Mouse (Mus musculus) frontal cortex, postnatal 25 days (tissue): Measurements from ENCODE around the gene Ctf1.
A peak's percentile ranks its signal among the peaks of the same experiment; 100 is the strongest.

Experiments used
- DNase-seq, 2 experiments: peaks; one replicate each; pipeline ENCODE4 v3.0.0; 2022; ENCODE audit warnings: low spot score in 2 of 2

The Ctf1 gene

DNA sequence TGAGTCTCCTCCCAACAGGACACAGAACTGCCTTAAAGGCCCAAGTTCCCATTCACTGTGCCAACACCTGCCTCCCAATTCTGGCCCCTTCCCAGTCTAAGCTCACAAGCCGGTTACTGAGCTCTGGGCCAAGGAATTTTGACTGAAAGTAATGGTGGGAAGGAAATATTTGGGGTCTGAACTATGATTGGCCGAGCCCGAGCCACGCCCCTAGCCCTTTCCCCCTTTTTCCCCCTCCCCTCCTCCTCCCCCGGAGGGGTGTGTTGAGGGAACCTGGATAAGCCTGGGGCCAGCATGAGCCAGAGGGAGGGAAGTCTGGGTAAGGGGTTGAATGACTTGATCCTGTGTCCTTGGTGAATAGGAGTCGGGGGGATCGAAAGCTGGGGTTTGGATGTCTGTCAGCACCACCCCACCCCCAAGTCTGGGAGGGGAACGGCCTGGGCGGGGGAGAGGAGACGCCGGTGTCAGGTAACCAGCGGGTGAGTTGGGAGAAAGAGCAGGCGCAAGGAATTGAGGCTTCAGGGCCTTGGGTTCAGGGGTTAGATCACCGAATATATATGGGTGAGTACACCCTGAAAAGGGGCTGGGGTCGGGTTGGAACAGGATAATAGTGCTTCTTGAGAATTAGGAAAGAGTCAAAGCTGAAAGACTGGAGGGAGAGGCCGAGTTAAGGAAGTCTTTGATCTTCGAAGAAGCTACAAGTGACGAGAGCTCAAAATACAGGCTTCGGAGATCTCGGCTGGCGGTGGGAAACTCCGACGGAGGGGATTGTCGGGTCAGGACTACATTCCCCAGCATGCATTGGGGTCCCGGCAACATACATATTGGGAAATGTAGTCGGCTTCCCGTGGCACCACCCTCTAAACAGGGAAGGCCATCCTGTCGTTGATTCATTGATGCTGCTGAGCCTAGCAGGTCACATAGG is at the start of gene Ctf1:
Gene Ctf1 (plus strand): TSS at position 276 of the 925 bp plus-strand sequence.
- peak; percentile 46 to 58 for DNase-seq

DNA sequence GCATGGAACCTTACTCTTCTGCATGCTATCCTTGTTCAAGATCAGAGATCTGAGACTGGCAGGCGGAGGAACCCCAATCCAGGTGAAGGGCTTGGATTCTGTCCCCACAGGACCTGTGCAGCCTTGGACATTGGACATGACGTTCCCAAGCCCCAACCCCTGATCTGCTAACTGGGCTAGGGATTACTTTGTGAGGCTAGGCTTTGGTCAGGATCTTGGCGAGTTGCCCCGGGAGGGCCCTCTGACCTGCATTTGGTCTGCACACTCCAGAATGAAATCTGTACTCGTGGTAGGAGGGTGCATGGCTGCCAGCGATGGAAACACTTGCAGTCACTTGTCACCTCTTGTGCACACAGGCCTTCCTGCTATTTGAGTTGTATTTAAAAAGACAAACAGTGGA is 49.6 kb upstream of the Ctf1 start:
- DNase-seq, result no peak

- no peak for DNase-seq
Measured at GRCm38 (mm10) chr7:127666066-127666654, 46.4 kb upstream of the Ctf1 start.

DNA sequence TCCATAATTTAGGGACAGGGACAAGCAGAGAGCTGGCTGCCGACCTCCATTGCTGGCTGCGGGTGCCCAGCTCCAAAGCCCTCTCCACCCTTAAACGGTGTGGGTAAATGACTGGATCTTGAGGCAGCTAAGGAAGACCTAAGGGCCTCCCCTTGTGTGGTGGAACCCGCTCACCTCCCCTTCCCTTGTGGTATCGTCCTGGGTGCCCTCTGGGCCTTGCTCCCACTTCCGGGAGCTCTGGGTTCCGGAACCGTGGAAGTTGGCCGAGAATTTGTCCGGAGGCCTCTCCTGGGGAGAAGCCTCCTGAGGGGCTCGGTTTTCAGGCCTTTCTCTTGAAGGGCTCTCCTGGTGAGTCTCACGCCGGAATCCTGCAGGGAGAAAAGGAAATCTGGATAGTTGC is 45.9 kb upstream of the Ctf1 start:
- no peak for DNase-seq

DNA sequence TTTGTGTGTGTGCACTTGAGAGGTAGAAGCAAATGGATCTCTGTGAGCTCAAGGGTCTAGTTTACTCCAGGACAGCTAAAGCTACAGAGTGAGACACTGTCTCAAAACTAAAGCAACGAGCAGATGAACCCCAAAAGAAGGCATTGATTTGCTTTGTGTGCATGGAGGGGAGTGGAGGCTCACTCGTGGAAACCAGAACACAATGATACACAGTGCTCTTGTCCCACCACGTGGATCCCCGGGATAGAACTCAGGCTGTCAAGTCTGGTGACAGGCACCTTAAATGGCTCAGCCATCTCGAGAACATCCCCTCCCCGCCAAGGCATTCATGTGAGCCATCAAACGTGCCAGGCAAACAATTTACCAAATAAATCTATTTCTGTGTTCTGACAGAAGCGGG is 45.4 kb upstream of the Ctf1 start:
- no peak for DNase-seq

- no peak for DNase-seq
Measured at GRCm38 (mm10) chr7:127671880-127672774, 40.4 kb upstream of the Ctf1 start.

GRCm38 (mm10) chr7:127672776-127673175 is 39.8 kb upstream of the Ctf1 start:
- DNase-seq, result no peak

DNA sequence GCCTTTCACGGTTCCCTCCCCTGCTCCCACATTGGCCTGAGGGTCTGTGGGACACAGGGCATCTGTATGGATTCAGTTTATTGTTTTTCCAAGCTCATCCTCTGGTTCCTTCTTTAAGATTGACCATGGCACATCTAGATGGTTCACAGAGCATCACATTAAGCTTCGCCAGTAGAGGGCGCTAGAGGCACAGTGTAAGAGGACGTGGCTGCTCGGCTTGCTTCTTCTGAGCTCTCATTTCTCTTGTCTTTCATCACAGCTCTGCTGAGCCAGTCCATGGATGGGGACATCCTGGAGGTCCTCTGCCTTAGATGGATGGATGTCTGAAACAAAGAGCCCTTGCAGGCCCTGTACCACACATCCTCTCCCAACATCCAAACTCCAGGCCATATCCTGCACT is 37.6 kb upstream of the Ctf1 start:
- DNase-seq, result peak; percentile 82 to 85

DNA sequence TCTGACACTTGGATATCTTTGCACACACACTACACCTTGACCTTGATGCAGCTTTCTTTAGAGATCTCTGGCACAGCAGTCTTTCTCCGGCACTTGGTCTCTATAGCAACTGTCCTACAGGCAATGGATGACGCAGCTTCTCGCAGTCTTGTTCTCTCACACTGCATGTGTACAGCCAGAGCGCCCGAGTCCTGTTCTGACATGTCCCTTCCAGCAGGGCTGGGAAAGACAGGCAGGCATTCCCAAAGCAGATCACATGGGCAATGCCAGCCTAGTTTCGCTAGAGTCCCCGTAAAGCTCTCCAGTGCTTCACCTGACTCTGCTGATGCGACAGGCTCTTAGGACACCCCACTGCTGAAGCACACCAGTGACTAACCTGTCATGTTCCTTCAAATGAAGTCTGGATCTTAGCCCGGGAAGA is 37.1 kb upstream of the Ctf1 start:
- no peak for DNase-seq

DNA sequence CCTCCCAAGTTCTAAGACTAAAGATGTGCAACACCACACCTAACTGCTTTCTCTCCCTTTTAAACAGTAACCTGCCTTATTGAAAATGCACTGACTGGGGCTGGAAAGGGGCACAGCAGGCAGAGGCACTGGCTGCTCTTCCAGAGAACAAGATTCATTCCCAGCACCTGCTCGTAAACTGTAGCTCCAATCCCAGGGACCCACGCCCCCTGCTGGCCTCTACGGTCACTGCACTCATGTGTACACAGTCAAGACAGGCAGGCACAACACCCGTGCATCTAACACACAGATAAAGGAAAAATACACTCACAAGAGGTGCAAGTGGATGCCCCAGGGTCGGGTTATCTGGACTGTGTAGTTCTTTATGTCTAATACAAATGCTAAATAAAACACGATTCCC is 35.5 kb upstream of the Ctf1 start:
- peak in 1 of 2 experiments; percentile 23 for DNase-seq

- DNase-seq, result no peak
Measured at GRCm38 (mm10) chr7:127677609-127678008, 34.9 kb upstream of the Ctf1 start.

GRCm38 (mm10) chr7:127678811-127679210 is 33.7 kb upstream of the Ctf1 start:
- no peak for DNase-seq

GRCm38 (mm10) chr7:127680541-127680940 is 32.0 kb upstream of the Ctf1 start:
- DNase-seq, result no peak

GRCm38 (mm10) chr7:127681888-127682553 is 30.5 kb upstream of the Ctf1 start:
- DNase-seq, result no peak

DNA sequence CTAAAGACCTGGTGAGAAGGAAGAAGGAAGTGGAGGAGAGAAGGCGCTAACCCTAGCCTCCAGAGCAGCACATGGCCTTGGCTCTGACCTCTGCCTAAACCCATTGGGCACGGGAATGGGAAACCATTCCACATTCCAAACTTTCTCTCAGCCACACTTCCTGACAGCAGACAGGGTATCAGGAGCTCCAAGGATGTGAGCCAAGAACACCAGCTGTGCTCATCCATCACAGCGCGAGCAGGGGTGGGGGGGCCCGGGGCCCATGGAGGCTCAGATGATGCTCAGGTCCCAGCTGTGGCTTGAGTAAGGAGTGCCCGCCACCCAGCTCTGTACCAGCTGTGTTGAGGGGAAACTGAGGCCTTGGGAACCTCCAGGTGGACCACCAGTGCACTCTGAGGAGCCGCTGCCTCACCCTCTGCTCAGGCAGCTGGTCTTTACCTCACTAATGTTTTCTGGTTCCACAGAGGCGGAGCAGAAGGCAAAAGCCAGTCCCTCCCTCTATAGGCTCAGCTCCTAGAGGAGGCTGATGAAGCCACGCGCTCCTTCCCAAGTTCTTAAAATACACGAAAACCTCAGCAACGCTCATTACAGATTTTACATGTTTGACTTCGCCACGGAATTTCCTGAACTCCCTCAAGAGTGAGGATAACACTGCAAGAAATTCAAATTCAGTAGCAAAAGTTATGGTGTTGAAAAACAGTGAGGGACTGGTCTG is 27.1 kb upstream of the Ctf1 start:
- DNase-seq, result no peak

GRCm38 (mm10) chr7:127686740-127687449 is 25.6 kb upstream of the Ctf1 start:
- no peak for DNase-seq

- no peak for DNase-seq
Measured at GRCm38 (mm10) chr7:127688935-127689334, 23.6 kb upstream of the Ctf1 start.

DNA sequence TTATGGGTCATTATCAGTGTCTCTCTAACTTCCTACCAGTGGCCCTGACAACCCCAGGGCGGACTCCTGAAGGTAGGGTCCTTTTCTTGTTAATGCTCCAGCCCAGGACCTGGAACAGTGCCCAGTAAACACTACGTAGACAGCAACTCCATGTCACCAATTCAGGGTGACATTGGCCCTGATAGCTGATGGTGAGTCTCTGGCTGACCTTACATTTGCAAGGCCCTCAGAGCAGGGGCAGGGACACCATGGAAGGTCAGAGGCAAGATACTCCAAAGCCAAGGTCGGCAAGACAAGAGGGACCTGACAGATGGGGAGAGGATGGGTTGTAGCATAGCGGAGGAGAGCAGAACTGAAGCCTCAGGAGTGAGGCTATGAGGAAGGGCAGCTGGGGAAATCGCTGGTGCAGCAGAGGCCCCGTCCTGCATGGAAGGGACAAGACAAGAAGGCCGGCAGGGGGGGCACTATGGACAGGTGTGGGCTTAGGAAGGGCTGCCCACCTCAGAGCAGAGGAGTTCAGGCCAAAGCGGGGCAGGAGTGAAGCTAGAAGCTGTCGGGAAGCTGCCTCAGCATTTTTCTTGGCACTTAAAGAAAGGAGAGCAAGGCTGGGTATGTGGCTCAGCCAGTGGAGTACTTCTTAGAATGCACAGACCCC is 22.8 kb upstream of the Ctf1 start:
- no peak for DNase-seq

DNA sequence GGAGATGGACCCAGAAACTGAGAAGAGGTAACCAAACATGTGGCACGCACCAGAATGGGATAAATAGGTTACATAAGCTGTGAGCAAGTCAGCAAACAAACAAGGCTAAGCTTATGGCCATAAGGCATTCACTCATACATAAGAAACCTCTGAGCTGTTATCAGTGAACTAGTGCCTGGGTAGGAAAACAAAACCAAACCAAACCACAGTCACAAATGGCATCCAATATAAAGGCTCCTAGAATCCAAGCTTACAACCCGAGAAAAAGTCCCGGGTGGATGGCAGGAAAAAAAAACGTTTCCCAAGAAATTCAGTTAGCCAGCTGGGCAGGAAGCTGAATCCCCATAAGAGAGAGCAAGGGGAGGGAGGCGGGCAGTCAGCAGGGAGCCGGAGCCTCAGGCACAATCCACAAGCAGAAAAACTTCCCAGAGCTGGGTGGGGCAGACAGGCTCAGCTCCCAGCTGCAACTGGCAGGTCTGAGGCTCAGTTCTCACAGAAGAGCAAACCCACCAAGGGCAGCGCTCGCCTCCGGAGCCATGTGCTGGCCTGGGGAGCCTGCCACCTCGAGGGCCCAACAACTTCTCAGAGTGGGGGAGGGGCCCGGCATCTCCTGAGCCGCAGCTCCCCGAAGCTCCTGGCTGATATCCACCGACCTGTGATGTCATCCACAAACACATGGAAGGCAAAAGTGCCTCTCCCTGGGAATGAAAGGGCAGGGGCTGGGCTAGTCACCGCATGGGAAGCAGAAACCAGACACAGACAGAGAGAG is 21.1 kb upstream of the Ctf1 start:
- DNase-seq, result no peak
